Mouse (Mus musculus): ENCODE measurements around the gene Gpat3. TPM values are rescaled to one million over a fixed set of nuclear protein-coding genes. Genes with fewer than 3 reads are reported as not detected.

Gpat3 gene
- polyA plus RNA-seq, 1 experiment from 2014 or later = 1.6 TPM

- WGBS = 45% methylated on average over 2 of the region's 2 CpGs
- H3K4me3 ChIP-seq (replicated peaks; ENCODE audit: low read depth, low read length) = no peak overlapping the region
- H3K4me2 ChIP-seq (ENCODE audit: low read length) = no peak overlapping the region
- H3K36me3 ChIP-seq (ENCODE audit: insufficient read depth, low read length) = no peaks in the 10 kb centered on the region
- no peak for TF ChIP-seq CTCF (IDR thresholded peaks at IDR 0.05; ENCODE audit: low read depth)
- DNase-seq (ENCODE audit: low spot score) = peak; percentile 63
- no peaks in the 10 kb centered on the region for H3K4me1 ChIP-seq (replicated peaks; ENCODE audit: insufficient read depth, low read length)
- H3K9ac ChIP-seq (ENCODE audit: low read depth, low read length) = no peak overlapping the region
- no peaks in the 10 kb centered on the region for H3K9me3 ChIP-seq (replicated peaks; ENCODE audit: low read length)
- H3K27me3 ChIP-seq (ENCODE audit: insufficient read depth, low read length) = no peaks in the 10 kb centered on the region
- ATAC-seq (replicated peaks; ENCODE audit: low FRiP score, low read depth) = no peak
- H3K27ac ChIP-seq = no peak overlapping the region
These were observed 20.7 kb downstream of the Gpat3 start for GRCm38 (mm10) chr5:100866183-100866582.

- Histone ChIP-seq H3K27ac (no peak overlapping the region), H3K27me3 (ENCODE audit: insufficient read depth, low read length) (no peaks in the 10 kb centered on the region), H3K4me3 (replicated peaks; ENCODE audit: low read depth, low read length) (no peak overlapping the region), H3K9ac (ENCODE audit: low read depth, low read length) (no peak overlapping the region), H3K4me2 (ENCODE audit: low read length) (no peak overlapping the region), H3K4me1 (replicated peaks; ENCODE audit: insufficient read depth, low read length) (no peaks in the 10 kb centered on the region), H3K36me3 (ENCODE audit: insufficient read depth, low read length) (no peaks in the 10 kb centered on the region), H3K9me3 (replicated peaks; ENCODE audit: low read length) (no peaks in the 10 kb centered on the region)
- no peak for TF ChIP-seq CTCF (IDR thresholded peaks at IDR 0.05; ENCODE audit: low read depth)
- no peak for ATAC-seq (replicated peaks; ENCODE audit: low FRiP score, low read depth)
- DNase-seq (ENCODE audit: low spot score) = no peak
- WGBS = 64% methylated on average over 4 of the region's 4 CpGs
These were observed 23.8 kb downstream of the Gpat3 start for GRCm38 (mm10) chr5:100869197-100869895.

GRCm38 (mm10) chr5:100871987-100872386, 26.5 kb downstream of the Gpat3 start:
- Histone ChIP-seq H3K27ac (no peak overlapping the region), H3K4me2 (ENCODE audit: low read length) (no peak overlapping the region), H3K4me3 (replicated peaks; ENCODE audit: low read depth, low read length) (no peak overlapping the region), H3K36me3 (ENCODE audit: insufficient read depth, low read length) (no peaks in the 10 kb centered on the region), H3K9ac (ENCODE audit: low read depth, low read length) (no peak overlapping the region), H3K4me1 (replicated peaks; ENCODE audit: insufficient read depth, low read length) (no peaks in the 10 kb centered on the region), H3K27me3 (ENCODE audit: insufficient read depth, low read length) (no peaks in the 10 kb centered on the region), H3K9me3 (replicated peaks; ENCODE audit: low read length) (no peaks in the 10 kb centered on the region)
- WGBS = 75% methylated on average over 8 of the region's 8 CpGs
- peak; percentile 14 for DNase-seq (ENCODE audit: low spot score)
- ATAC-seq (replicated peaks; ENCODE audit: low FRiP score, low read depth) = no peak
- peak; percentile 10; the same call in 1 of the 2 replicates for TF ChIP-seq CTCF (IDR thresholded peaks at IDR 0.05; ENCODE audit: low read depth)

GRCm38 (mm10) chr5:100874721-100875120, 29.2 kb downstream of the Gpat3 start:
- peak; percentile 54; the same call in 1 of the 2 replicates for ATAC-seq (replicated peaks; ENCODE audit: low FRiP score, low read depth)
- 35% methylated on average over 7 of the region's 7 CpGs for WGBS
- no peak overlapping the region for H3K9ac ChIP-seq (ENCODE audit: low read depth, low read length)

GRCm38 (mm10) chr5:100875180-100875579, 29.7 kb downstream of the Gpat3 start:
- Histone ChIP-seq H3K4me3 (replicated peaks; ENCODE audit: low read depth, low read length) (no peak overlapping the region), H3K9ac (ENCODE audit: low read depth, low read length) (no peak overlapping the region), H3K4me1 (replicated peaks; ENCODE audit: insufficient read depth, low read length) (no peaks in the 10 kb centered on the region), H3K27me3 (ENCODE audit: insufficient read depth, low read length) (no peaks in the 10 kb centered on the region), H3K9me3 (replicated peaks; ENCODE audit: low read length) (no peaks in the 10 kb centered on the region), H3K27ac (no peak overlapping the region), H3K4me2 (ENCODE audit: low read length) (no peak overlapping the region), H3K36me3 (ENCODE audit: insufficient read depth, low read length) (no peaks in the 10 kb centered on the region)
- 39% methylated on average over 10 of the region's 10 CpGs for WGBS
- no peak for TF ChIP-seq CTCF (IDR thresholded peaks at IDR 0.05; ENCODE audit: low read depth)
- no peak for ATAC-seq (replicated peaks; ENCODE audit: low FRiP score, low read depth)
- peak; percentile 39 for DNase-seq (ENCODE audit: low spot score)

More at GRCm38 (mm10) chr5:100874721-100875120, 29.2 kb downstream of the Gpat3 start:
- Histone ChIP-seq H3K4me2 (ENCODE audit: low read length) (no peak overlapping the region), H3K27ac (no peak overlapping the region), H3K9me3 (replicated peaks; ENCODE audit: low read length) (no peaks in the 10 kb centered on the region), H3K4me3 (replicated peaks; ENCODE audit: low read depth, low read length) (no peak overlapping the region), H3K36me3 (ENCODE audit: insufficient read depth, low read length) (no peaks in the 10 kb centered on the region), H3K4me1 (replicated peaks; ENCODE audit: insufficient read depth, low read length) (no peaks in the 10 kb centered on the region), H3K27me3 (ENCODE audit: insufficient read depth, low read length) (no peaks in the 10 kb centered on the region)
- no peak for TF ChIP-seq CTCF (IDR thresholded peaks at IDR 0.05; ENCODE audit: low read depth)
- peak; percentile 38 for DNase-seq (ENCODE audit: low spot score)

- Histone ChIP-seq H3K9me3 (replicated peaks; ENCODE audit: low read length) (no peaks in the 10 kb centered on the region), H3K27me3 (ENCODE audit: insufficient read depth, low read length) (no peaks in the 10 kb centered on the region), H3K4me3 (replicated peaks; ENCODE audit: low read depth, low read length) (no peak overlapping the region), H3K36me3 (ENCODE audit: insufficient read depth, low read length) (no peaks in the 10 kb centered on the region), H3K4me1 (replicated peaks; ENCODE audit: insufficient read depth, low read length) (no peaks in the 10 kb centered on the region), H3K9ac (ENCODE audit: low read depth, low read length) (no peak overlapping the region), H3K4me2 (ENCODE audit: low read length) (no peak overlapping the region), H3K27ac (no peak overlapping the region)
- DNase-seq (ENCODE audit: low spot score) = no peak
- ATAC-seq (replicated peaks; ENCODE audit: low FRiP score, low read depth) = no peak
- TF ChIP-seq CTCF (IDR thresholded peaks at IDR 0.05; ENCODE audit: low read depth) = no peak
These were observed 31.5 kb downstream of the Gpat3 start for GRCm38 (mm10) chr5:100877021-100877420.

GRCm38 (mm10) chr5:100885216-100885615, 39.7 kb downstream of the Gpat3 start:
- Histone ChIP-seq H3K4me2 (ENCODE audit: low read length) (no peak overlapping the region), H3K4me3 (replicated peaks; ENCODE audit: low read depth, low read length) (no peak overlapping the region), H3K9me3 (replicated peaks; ENCODE audit: low read length) (no peaks in the 10 kb centered on the region), H3K27me3 (ENCODE audit: insufficient read depth, low read length) (no peaks in the 10 kb centered on the region), H3K4me1 (replicated peaks; ENCODE audit: insufficient read depth, low read length) (no peaks in the 10 kb centered on the region), H3K9ac (ENCODE audit: low read depth, low read length) (no peak overlapping the region), H3K27ac (no peak overlapping the region), H3K36me3 (ENCODE audit: insufficient read depth, low read length) (no peaks in the 10 kb centered on the region)
- ATAC-seq (replicated peaks; ENCODE audit: low FRiP score, low read depth) = no peak
- no peak for TF ChIP-seq CTCF (IDR thresholded peaks at IDR 0.05; ENCODE audit: low read depth)
- WGBS = 85% methylated on average over 6 of the region's 6 CpGs
- DNase-seq (ENCODE audit: low spot score) = no peak
